Mouse (Mus musculus) embryo, embryonic 11 days (tissue): Measurements from ENCODE around the gene Unc79.

Experiments used
- DNase-seq: peaks from one replicate; pipeline ENCODE4 v3.0.0-alpha.2; 2015

Unc79 gene

GRCm38 (mm10) chr12:102948778-102949394 is at the start of gene Unc79:
Gene Unc79 (plus strand): TSS chr12:102948859.
- DNase-seq, result peak; percentile 72

GRCm38 (mm10) chr12:102899091-102899490 is 49.6 kb upstream of the Unc79 start, which contains the start of gene Cox8c:
Gene Cox8c (plus strand): TSS chr12:102899316.
- DNase-seq, result no peak

GRCm38 (mm10) chr12:102908191-102908590 is 40.5 kb upstream of the Unc79 start:
- DNase-seq, result no peak

GRCm38 (mm10) chr12:102916073-102916472 is 32.6 kb upstream of the Unc79 start:
- no peak for DNase-seq

GRCm38 (mm10) chr12:102929764-102930163 is 18.9 kb upstream of the Unc79 start:
- DNase-seq, result no peak

- no peak for DNase-seq
Measured at GRCm38 (mm10) chr12:102930335-102930734, 18.3 kb upstream of the Unc79 start.

- DNase-seq, result no peak
Measured at GRCm38 (mm10) chr12:102930789-102931188, 17.9 kb upstream of the Unc79 start.

- DNase-seq, result no peak
Measured at GRCm38 (mm10) chr12:102935892-102936291, 12.8 kb upstream of the Unc79 start.

- no peak for DNase-seq
Measured at GRCm38 (mm10) chr12:102945571-102945970, 3.1 kb upstream of the Unc79 start.

GRCm38 (mm10) chr12:102947826-102948225 is 833 bp upstream of the Unc79 start:
- DNase-seq, result peak; percentile 41

- DNase-seq, result peak; percentile 83
Measured at GRCm38 (mm10) chr12:102949395-102950208, 943 bp downstream of the Unc79 start.

- DNase-seq, result no peak
Measured at GRCm38 (mm10) chr12:102960051-102960775, 11.6 kb downstream of the Unc79 start.

- DNase-seq, result no peak
Measured at GRCm38 (mm10) chr12:102961066-102961465, 12.4 kb downstream of the Unc79 start.

- no peak for DNase-seq
Measured at GRCm38 (mm10) chr12:102964486-102964885, 15.8 kb downstream of the Unc79 start.

- DNase-seq, result no peak
Measured at GRCm38 (mm10) chr12:102980584-102980983, 31.9 kb downstream of the Unc79 start.

- DNase-seq, result no peak
Measured at GRCm38 (mm10) chr12:102981543-102981942, 32.9 kb downstream of the Unc79 start.

- DNase-seq, result no peak
Measured at GRCm38 (mm10) chr12:102985401-102985800, 36.7 kb downstream of the Unc79 start.

- DNase-seq, result no peak
Measured at GRCm38 (mm10) chr12:102987736-102988135, 39.1 kb downstream of the Unc79 start.

- DNase-seq, result peak; percentile 3
Measured at GRCm38 (mm10) chr12:103008491-103008890, 59.8 kb downstream of the Unc79 start.

GRCm38 (mm10) chr12:103018161-103018560 is 69.5 kb downstream of the Unc79 start:
- no peak for DNase-seq

- no peak for DNase-seq
Measured at GRCm38 (mm10) chr12:103036692-103037091, 88.0 kb downstream of the Unc79 start.

GRCm38 (mm10) chr12:103039332-103039731 is 90.7 kb downstream of the Unc79 start:
- no peak for DNase-seq

- no peak for DNase-seq
Measured at GRCm38 (mm10) chr12:103040136-103040535, 91.5 kb downstream of the Unc79 start.

- DNase-seq, result no peak
Measured at GRCm38 (mm10) chr12:103041401-103041800, 92.7 kb downstream of the Unc79 start.
